Mouse (Mus musculus) small intestine, adult 2 months (tissue): ENCODE results near the gene Btbd2.

Source experiments
- CTCF ChIP-seq: fragments of 200-500 bp; IDR thresholded peaks from 2 replicates; pipeline ENCODE4 v1.5.1; 2012; ENCODE audit warnings: low read depth, mild to moderate bottlenecking, control low read depth, inconsistent platforms, low read length, moderate library complexity, mixed read lengths; ENCODE audit not compliant: insufficient replicate concordance, insufficient read length; ENCODE audit errors: extremely low read depth
- POLR2A ChIP-seq: fragments of 200-500 bp; IDR thresholded peaks from 2 replicates; pipeline ENCODE4 v1.6.1; 2012; ENCODE audit warnings: low read depth, mild to moderate bottlenecking, control low read depth, inconsistent platforms, low read length, moderate library complexity

DNA sequence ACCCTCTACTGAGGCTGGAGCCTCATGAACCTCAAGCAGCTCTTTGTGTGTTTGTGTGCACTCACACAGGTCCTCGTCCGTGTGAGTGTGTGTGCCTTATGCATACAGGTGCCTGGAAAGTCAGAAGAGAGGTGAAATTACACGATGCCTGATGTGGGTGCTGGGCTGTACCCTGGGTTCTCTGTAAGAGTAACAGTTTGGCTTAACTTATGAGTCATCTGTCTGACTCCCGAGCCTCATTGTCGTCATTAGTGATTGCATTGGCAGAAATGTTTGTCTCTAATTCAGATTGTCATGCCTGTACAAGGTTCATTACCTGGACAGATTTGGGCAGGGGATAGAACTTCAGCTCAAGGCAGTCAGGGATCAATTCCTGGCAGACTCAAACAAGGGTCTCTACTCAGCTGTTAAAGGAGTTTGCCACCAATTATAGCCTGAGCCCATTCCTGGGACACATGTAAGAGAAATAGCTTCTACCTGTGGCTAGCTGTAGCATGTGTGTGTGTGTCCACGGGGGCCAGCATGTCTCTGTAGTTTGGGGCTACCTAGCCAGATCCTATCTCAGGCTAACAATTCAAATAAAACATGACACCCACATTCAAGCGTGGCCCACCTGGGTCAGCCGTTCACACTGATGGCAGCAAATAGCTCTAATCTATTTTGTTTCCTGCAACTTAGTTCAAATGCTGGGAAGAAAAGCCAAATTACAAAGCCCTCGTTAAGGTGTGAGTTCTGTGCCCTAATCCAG, 20.4 kb upstream of the Btbd2 start:
- TF ChIP-seq POLR2A: no peak
- TF ChIP-seq CTCF: no peak
